ENCODE assay signal across 15 mouse cellular contexts in the genomic region with DNA sequence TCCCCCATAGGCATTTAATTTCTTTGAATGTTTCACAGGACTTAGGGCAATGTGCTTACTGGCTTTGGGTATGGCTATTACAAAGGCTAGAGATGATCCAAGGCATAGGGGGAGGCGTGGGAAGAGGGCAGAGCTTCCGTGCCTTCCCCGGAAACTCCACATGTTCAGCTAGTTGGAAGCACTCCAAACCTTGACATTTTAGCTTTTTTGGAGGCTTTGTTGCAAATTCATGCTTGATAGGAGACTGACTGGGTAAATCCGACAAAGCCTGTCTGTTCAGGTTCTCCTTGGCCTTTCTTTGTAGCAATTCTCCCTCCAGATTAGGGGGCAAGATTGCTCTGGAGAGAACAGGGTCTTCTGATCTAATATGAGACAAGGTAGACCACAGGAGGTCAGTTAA. TPM values are rescaled to one million over a fixed set of nuclear protein-coding genes. Genes with fewer than 3 reads are reported as not detected.
"Had no signal": no experiment of that assay in that cellular context is flagged by ENCODE, and none has a peak within 500 bp of the region (broad histone marks: within the 10 kb centered on the region; RNA-seq: fewer than 3 reads in every experiment).

No protein-coding gene starts in this region.

- DNase-seq: kidney, adult 9 months; kidney, postnatal 25 days; layer of hippocampus, adult 9-11 months; liver; lung, adult 18-20 months; right cerebral cortex, adult 18-20 months; right cerebral cortex, postnatal 14 days; right cerebral cortex, postnatal 4 days; thymus, adult 18-20 months; thymus, postnatal 36 days had no signal

RNA-seq across cellular contexts. Expression of a gene that starts 7.5 kb away (rescaled TPM):
- total RNA-seq: layer of hippocampus, adult 2 months; layer of hippocampus, postnatal 25 days; left cerebral cortex, adult 18-20 months; left cerebral cortex, postnatal 25 days; megakaryocyte, adult 5-6 weeks had no signal
